Mouse (Mus musculus): ENCODE results near the gene Asb8.

DNA sequence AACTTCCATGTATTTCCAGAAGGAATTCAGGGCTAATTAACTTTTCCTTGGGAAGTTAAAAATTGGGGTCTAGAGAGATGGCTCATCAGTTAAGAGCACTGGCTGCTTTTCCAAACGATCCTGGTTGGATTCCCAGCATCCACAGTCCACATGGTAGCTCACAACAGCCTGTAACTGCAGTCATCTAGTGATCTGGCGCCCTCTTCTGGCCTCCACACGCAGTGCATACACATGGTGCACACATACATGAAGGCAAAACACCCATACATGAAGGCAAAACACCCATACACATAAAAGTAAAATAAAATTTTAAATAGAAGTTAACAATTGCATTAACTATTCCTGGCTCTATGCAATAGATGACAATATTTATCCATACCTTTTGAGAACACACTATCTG lies 68.5 kb downstream of the Asb8 start:
- TF ChIP-seq GATA1 (IDR thresholded peaks at IDR 0.05; ENCODE audit: borderline replicate concordance, low read length) (no peak), FLI1 (IDR thresholded peaks at IDR 0.05; ENCODE audit: low read length) (no peak)

Measured in megakaryocyte, embryonic 14.5 days (primary cell).